Mouse (Mus musculus): ENCODE data around the gene Anapc15.

Gene Anapc15

DNA sequence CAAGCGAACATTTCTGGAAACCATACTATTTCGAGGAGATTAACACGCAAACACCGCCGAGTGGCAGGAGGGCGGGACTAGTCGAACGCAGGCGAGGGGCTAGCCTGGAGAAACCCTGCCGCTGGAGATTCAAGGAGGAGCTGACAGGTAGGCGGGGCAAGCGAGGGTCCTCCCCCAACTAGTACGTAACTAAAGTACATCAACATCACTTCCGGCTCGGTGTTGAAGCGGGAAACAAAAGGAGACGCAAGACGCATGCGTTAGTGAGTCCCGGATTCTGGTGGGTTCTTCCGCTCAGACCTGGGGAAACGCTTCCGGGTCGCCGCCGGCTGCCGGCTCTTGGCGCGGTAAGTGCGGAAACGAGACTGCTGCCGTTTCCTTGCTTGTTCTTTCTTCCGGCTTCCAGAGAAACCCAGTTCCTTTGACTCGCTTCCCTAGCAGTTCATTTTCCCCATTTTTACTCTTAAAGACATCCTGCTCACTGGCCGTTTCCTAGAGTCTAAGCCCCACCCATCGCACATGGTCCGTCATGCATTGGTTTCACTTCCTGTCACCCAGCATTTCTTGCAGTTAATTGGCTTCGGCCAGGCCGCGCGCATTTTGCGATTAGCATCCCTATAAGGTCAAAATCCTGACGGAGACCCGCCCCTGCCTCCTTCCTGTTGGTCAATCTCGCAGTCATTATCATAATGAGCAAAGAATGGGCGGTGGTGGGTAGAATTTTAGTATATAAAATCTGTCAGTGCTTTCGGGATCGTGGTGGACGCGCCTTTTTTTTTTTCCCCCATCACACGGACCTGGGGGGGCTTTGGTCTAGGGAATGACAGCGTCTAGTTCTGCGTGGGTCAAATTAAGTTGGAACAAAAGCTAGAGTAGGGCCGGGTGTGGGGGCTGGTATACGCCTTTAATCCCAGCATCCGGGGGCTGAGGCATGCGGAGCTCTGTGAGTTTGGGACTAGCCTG, 32.9 kb downstream of the Anapc15 start:
- DNase-seq (ENCODE audit: low read depth, low spot score), result peak; percentile 100

GRCm38 (mm10) chr7:101900331-101901097, 37.0 kb downstream of the Anapc15 start:
- DNase-seq (ENCODE audit: low read depth, low spot score), result no peak

GRCm38 (mm10) chr7:101901969-101902368, 38.5 kb downstream of the Anapc15 start:
- DNase-seq (ENCODE audit: low read depth, low spot score), result no peak

DNA sequence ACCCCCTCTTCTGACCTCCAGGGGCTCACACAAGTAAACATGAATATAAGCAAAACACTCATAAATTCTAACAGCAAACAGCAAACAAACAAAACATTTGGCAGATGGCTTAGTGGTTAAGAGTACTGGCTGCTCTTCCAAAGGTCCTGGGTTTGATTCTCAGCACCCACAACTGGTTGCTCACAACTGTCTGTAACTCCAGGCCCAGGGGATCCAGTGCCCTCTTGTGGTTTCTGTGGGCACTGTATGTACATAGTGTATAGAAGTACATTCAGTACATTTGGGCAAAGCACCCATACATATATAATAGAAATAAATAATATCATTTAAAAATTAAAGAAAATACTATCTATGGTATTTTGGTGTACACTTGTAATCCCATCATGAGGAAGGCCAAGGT, 39.3 kb downstream of the Anapc15 start:
- DNase-seq (ENCODE audit: low read depth, low spot score), result peak; percentile 54

DNA sequence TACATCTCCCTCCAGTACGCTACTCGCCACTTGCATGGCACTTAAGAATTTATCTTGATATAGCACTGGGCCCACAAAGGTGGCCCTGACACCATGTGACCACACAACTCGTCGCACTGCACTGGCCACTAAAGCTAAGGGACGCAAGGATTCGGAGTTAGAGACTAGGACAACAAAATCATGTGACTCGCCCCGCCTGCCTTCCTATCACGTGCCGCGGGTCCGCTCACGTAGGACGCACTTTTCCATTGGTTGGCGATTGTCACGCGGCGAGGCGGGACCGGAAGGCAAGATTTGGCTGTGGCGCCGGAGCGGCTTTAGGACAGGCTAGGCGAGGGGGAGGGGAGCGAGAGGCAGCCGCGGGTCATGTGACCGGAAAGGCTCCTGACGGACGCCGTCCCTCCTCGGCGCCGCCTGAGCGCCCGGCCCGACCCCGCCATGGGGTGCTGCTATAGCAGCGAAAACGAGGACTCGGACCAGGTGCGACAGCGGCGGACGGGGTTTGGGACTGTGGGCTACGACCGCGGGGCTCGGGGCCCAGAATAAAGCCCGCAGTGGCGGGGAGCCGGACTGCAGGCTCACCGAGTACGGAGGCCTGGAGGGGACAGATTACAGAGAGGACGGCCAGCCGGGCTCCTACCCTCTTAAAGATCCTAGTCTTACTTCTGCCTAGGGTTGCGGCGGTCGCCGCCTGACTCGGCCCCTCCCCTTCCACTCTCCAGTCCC, 42.2 kb downstream of the Anapc15 start, which contains the start of gene Lamtor1:
Gene Lamtor1 (plus strand): TSS at position 344 of the 726 bp plus-strand sequence.
- peak; percentile 99 for DNase-seq (ENCODE audit: low read depth, low spot score)

DNA sequence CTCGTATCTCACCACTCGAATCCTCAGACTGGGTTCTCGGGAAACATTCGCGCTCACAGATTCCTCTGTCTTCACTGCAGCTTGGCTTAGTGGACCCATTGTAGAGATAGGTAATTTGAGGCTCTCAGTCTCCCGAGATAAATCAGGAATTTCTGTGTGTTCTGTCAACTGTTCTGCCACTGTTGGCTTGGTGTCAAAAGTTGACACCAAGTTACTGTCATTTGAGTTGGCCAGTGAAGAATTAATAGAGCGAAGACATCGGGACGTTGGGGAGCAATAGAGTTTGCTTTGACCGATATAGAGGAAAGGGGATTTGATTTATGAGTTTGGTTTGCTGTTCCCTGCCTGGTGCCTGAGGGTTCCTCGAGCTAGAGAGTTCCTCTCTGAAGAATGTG, 42.8 kb downstream of the Anapc15 start, which contains the start of gene Tomt:
Gene Tomt (minus strand): TSS at position 73 of the 395 bp plus-strand sequence.
- DNase-seq (ENCODE audit: low read depth, low spot score), result no peak

GRCm38 (mm10) chr7:101906696-101907095, 43.2 kb downstream of the Anapc15 start:
- DNase-seq (ENCODE audit: low read depth, low spot score), result no peak

- no peak for DNase-seq (ENCODE audit: low read depth, low spot score)
Measured at GRCm38 (mm10) chr7:101908367-101908766, 44.9 kb downstream of the Anapc15 start.

GRCm38 (mm10) chr7:101910138-101910537, 46.6 kb downstream of the Anapc15 start:
- DNase-seq (ENCODE audit: low read depth, low spot score), result no peak

- peak; percentile 80 for DNase-seq (ENCODE audit: low read depth, low spot score)
Measured at GRCm38 (mm10) chr7:101911982-101912381, 48.5 kb downstream of the Anapc15 start.

DNA sequence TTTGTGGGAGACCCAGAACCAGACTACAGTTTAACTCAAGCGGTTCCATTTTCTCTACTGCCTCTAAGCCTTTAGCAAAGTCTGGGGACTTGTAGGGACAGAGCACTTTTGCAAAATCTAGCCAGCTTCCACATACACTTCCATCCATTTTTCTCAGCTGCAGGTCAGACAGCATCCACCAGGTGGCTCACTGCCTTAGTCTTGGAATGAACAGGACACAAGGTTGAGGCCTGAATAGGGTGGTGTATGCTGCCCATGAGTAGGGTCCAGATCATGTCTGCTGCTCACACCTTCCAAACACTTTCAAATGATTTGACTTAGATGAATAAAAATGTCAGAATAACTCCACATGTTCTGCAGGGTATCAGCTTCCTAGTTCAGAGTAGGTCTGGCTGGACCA, 54.6 kb downstream of the Anapc15 start:
- peak; percentile 77 for DNase-seq (ENCODE audit: low read depth, low spot score)

DNA sequence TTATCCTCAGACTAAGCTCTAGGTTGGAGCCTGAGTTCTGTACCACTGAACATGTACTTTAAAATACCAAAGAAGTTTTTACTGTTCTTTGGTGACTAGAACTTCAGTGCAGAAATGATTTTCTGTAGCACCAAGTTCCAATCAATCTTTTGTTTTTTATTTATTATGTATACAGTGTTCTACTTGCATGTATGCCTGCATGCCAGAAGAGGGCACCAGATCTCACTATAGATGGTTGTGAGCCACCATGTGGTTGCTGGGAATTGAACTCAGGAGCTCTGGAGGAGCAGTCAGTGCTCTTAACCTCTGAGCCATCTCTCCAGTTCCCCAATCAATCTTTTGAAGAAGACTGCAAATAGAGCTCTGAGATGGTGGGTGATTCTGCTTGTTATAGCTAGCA, 62.4 kb downstream of the Anapc15 start:
- DNase-seq (ENCODE audit: low read depth, low spot score), result peak; percentile 42

DNA sequence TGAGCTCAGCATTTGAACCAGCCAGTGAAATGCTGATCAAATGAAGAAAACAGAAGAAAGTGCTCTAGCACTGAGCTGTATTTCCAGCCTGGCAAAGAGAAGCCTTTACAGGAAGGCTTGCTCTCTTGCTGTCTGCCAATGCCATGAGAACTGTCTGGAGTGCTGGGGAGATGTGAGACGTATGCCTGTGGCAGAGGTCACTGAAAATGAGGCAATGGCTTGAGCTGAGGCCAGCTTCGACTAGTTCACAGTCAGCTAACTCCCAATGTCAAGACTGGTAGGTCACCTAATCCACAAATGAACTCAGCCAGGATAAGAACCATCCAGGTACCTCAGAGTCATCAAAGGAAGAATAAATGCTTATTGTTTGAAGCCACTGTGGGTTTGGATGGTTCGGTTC, 64.6 kb downstream of the Anapc15 start:
- no peak for DNase-seq (ENCODE audit: low read depth, low spot score)

DNA sequence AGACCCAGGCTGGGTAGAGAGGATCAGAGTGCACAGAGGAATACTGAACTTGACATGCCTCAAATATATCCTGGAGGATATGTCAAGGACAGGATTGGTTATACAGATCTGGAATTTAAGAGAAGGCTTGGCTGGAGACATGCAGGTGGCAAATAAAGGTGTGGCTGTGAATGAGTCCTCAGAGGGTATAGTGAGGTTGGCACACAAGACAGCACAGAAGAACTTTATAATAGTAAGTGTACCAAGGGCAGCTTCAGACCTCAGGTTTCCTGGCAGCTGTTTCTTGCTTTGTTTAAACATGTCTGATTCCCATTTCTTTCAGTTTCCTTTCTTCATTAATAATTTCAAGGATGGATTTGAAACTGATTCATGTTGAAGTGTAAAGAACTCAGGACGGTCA, 69.0 kb downstream of the Anapc15 start:
- no peak for DNase-seq (ENCODE audit: low read depth, low spot score)

DNA sequence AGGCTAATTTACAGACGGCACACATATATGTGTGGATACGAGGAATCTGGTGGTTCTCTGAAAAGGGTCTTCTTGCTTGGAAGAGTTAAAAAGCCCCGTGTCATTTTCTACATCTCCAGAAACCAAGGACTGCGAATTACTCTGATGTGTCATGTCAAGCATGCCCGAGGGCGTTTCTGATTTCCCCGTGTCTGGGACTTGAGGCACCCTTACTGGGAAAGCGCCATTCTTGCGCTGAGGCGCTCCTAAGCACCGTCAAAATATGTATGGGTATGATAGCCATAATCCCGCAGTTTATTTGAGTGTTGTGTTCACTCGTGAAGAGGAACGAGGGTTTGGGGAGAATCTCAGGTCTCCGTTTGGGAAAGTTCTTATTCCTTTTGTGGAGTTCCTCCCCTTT, 69.8 kb downstream of the Anapc15 start:
- DNase-seq (ENCODE audit: low read depth, low spot score), result no peak

DNA sequence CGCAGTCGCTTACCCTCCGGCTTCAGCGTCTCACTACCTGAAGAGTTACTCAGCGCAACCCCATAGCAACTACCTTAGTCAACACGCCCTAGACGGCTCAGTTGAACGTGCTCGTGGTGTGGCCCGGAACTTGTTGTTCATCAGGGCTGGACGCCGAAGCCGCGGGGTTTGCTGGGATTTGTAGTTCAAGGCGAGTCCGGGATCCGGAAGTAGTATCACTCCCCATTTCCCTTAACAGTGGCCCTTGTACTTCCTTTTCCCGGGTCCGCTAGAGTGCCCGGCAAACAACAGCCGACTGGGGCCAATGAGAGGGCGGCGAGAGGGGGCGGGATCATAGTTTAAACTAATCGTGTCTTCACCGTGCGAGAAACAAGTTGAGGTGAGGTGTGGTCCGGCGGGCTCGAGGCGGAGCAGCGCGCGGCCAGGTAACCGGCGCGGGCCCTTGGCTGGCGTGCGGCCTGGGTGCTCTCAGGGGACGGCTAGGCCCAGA, 70.3 kb downstream of the Anapc15 start, which contains the start of the genes Lrrc51 and Numa1:
Gene Lrrc51 (minus strand): TSS at position 145 of the 490 bp plus-strand sequence.
Gene Numa1 (plus strand): TSS at position 361 of the 490 bp plus-strand sequence.
- DNase-seq (ENCODE audit: low read depth, low spot score), result peak; percentile 100

GRCm38 (mm10) chr7:101935957-101936356, 72.4 kb downstream of the Anapc15 start:
- no peak for DNase-seq (ENCODE audit: low read depth, low spot score)

DNA sequence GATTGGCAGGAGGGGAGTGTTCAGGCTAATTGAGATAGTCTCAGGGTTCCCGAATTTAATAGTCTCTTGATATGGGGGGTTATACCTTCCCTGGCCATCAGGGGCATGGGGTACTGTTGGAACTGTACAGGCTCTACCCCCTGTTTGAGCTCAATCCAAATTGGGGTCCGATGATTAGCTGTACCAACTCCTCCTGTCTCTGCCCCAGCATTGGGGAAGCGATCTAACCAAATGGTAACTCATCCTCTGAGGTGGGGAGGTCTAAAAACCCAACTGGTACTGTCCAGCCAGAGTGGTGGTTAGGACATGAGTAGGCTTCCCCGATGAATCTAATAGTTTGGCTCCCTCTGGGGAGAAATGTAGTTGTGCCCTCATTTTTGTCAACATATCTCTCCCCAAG, 73.5 kb downstream of the Anapc15 start:
- no peak for DNase-seq (ENCODE audit: low read depth, low spot score)

DNA sequence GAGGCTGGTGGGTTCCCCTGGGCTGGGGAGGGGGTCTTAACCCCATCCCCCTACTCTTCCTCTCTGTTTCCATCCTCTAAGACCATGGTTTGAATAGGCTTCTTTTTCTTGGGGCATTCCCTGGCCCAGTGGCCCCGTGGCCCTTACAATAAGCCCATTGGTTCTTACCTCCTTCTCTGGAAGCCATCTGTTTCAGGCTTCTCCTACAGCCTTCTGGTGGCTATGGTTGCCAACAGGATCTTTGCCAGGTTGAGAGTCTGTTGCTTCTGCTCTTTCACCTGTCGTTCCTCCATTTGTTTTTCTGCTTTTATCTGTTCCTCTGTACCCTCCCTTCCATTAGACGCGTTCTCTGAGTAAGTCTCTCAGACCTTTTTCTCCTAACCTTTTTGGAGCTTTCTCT, 74.1 kb downstream of the Anapc15 start:
- DNase-seq (ENCODE audit: low read depth, low spot score), result no peak

GRCm38 (mm10) chr7:101938348-101938747, 74.8 kb downstream of the Anapc15 start:
- no peak for DNase-seq (ENCODE audit: low read depth, low spot score)

GRCm38 (mm10) chr7:101939758-101940157, 76.2 kb downstream of the Anapc15 start:
- DNase-seq (ENCODE audit: low read depth, low spot score), result no peak

Measured in R1 (cell line).